In genomic region chr7:118297613-118298012, GRCm38 (mm10) we compare ENCODE assay signal across 8 mouse cellular contexts. TPM values are rescaled to one million over a fixed set of nuclear protein-coding genes. Genes with fewer than 3 reads are reported as not detected.
DNase-seq lines count a peak whose midpoint lies in the region; ATAC-seq and TF ChIP-seq lines count a peak whose summit lies in the region.

No protein-coding gene starts in this region.

- H3K27ac ChIP-seq in heart, embryonic 16.5 days (ENCODE audit: low read length) = no peak overlapping the region
- no peak overlapping the region for H3K27ac ChIP-seq in liver, embryonic 16.5 days (ENCODE audit: low read length)
- no peak overlapping the region for H3K27ac ChIP-seq in neural tube, embryonic 14.5 days (ENCODE audit: low read depth, low read length)
- H3K27ac ChIP-seq in testis, adult 2 months (ENCODE audit: control insufficient read depth, insufficient read depth, low read depth, low read length) = no peak overlapping the region

- no peaks in the 10 kb centered on the region for H3K4me1 ChIP-seq in heart, embryonic 16.5 days (ENCODE audit: control insufficient read depth, insufficient read depth, low read length)
- no peaks in the 10 kb centered on the region for H3K4me1 ChIP-seq in liver, embryonic 16.5 days (ENCODE audit: control insufficient read depth, low read depth, low read length)
- no peaks in the 10 kb centered on the region for H3K4me1 ChIP-seq in neural tube, embryonic 14.5 days (ENCODE audit: control insufficient read depth, insufficient read depth, low read length)
- H3K4me1 ChIP-seq in testis, adult 2 months (ENCODE audit: control insufficient read depth, insufficient read depth, low read length) = peaks cover 2% of the 10 kb centered on the region

- H3K9me3 ChIP-seq in heart, embryonic 16.5 days (replicated peaks; ENCODE audit: control insufficient read depth, low read length) = peaks cover 7% of the 10 kb centered on the region; the same call in 1 of the 2 replicates
- no peaks in the 10 kb centered on the region for H3K9me3 ChIP-seq in liver, embryonic 16.5 days (replicated peaks; ENCODE audit: control insufficient read depth, low read length)
- no peaks in the 10 kb centered on the region for H3K9me3 ChIP-seq in neural tube, embryonic 14.5 days (ENCODE audit: control insufficient read depth, low read length)

- TF ChIP-seq POLR2A in testis, adult 2 months (IDR thresholded peaks at IDR 0.05; ENCODE audit: control insufficient read depth, low read depth, low read length) = no peak

- peak; percentile 98 for TF ChIP-seq CTCF in testis, adult 2 months (IDR thresholded peaks at IDR 0.05; ENCODE audit: control insufficient read depth, insufficient read depth, insufficient replicate concordance, low read depth, low read length)

- peak; percentile 65; the same call in 1 of the 2 replicates for ATAC-seq in heart, embryonic 16.5 days (replicated peaks; ENCODE audit: extremely low read depth, insufficient read depth, low FRiP score)
- ATAC-seq in liver, embryonic 16.5 days (ENCODE audit: low read depth) = 0 out of 2 replicates have a peak, but pooled peaks have one; percentile 50
- ATAC-seq in neural tube, embryonic 14.5 days (ENCODE audit: low read depth) = peak; percentile 82; the same call in 1 of the 2 replicates

- 3% methylated on average over 13 of the region's 13 CpGs for WGBS in heart, embryonic 16.5 days
- 3% methylated on average over 13 of the region's 13 CpGs for WGBS in liver, embryonic 16.5 days (ENCODE audit: insufficient replicate concordance)
- under 1% methylated on average over 13 of the region's 13 CpGs for WGBS in neural tube, embryonic 14.5 days

- no peak overlapping the region for H3K4me3 ChIP-seq in heart, embryonic 16.5 days (ENCODE audit: low read length)
- no peak overlapping the region for H3K4me3 ChIP-seq in liver, embryonic 16.5 days (ENCODE audit: low read depth, low read length)
- no peak overlapping the region for H3K4me3 ChIP-seq in neural tube, embryonic 14.5 days (ENCODE audit: low read depth, low read length)
- no peak overlapping the region for H3K4me3 ChIP-seq in testis, adult 2 months (ENCODE audit: control insufficient read depth, low read depth, low read length)

- H3K9ac ChIP-seq in heart, embryonic 16.5 days (ENCODE audit: low read length) = peak overlapping the region; percentile 25; the same call in 1 of the 2 replicates
- no peak overlapping the region for H3K9ac ChIP-seq in liver, embryonic 16.5 days (ENCODE audit: low read depth, low read length)
- no peak overlapping the region; the same call in 1 of the 2 replicates for H3K9ac ChIP-seq in neural tube, embryonic 14.5 days (replicated peaks; ENCODE audit: low read depth, low read length)

- no peaks in the 10 kb centered on the region for H3K36me3 ChIP-seq in heart, embryonic 16.5 days (ENCODE audit: control insufficient read depth, insufficient read depth)
- H3K36me3 ChIP-seq in liver, embryonic 16.5 days (ENCODE audit: control insufficient read depth, insufficient read depth) = no peaks in the 10 kb centered on the region
- no peaks in the 10 kb centered on the region for H3K36me3 ChIP-seq in neural tube, embryonic 14.5 days (ENCODE audit: control insufficient read depth, insufficient read depth, low read length)
- H3K36me3 ChIP-seq in testis, adult 2 months (ENCODE audit: control insufficient read depth, insufficient read depth, low read length) = no peaks in the 10 kb centered on the region

- H3K4me2 ChIP-seq in heart, embryonic 16.5 days (ENCODE audit: low read depth, low read length) = peak overlapping the region; percentile 34
- H3K4me2 ChIP-seq in liver, embryonic 16.5 days (ENCODE audit: low read depth, low read length) = no peak overlapping the region
- H3K4me2 ChIP-seq in neural tube, embryonic 14.5 days (ENCODE audit: low read depth, low read length) = peak overlapping the region; percentile 4; the same call in 1 of the 2 replicates

- peak; percentile 75 to 78 for DNase-seq in B cell, adult 2 months
- peak; percentile 60 for DNase-seq in adrenal gland, postnatal 4 days (ENCODE audit: low spot score in 2 of 2)
- peak; percentile 63 for DNase-seq in fibroblast of lung, adult 2 months (ENCODE audit: low read depth)
- peak; percentile 80 to 89 for DNase-seq in kidney, postnatal 25 days

- no peaks in the 10 kb centered on the region for H3K27me3 ChIP-seq in heart, embryonic 16.5 days (ENCODE audit: control insufficient read depth, insufficient read depth, low read length)
- no peaks in the 10 kb centered on the region for H3K27me3 ChIP-seq in liver, embryonic 16.5 days (ENCODE audit: control insufficient read depth, insufficient read depth, low read depth, low read length)
- H3K27me3 ChIP-seq in neural tube, embryonic 14.5 days (ENCODE audit: control insufficient read depth, insufficient read depth, low read length) = no peaks in the 10 kb centered on the region
- H3K27me3 ChIP-seq in testis, adult 2 months (ENCODE audit: control insufficient read depth, insufficient read depth, low read length) = no peaks in the 10 kb centered on the region

RNA-seq across cellular contexts. Expression of gene Smg1, which starts 54.1 kb away (rescaled TPM):
- total RNA-seq in adrenal gland, postnatal 4 days (2021) = 10 to 100 TPM; 52.0 to 60.0 TPM
- 13.9 and 14.9 TPM in 2 replicates for polyA plus RNA-seq in heart, embryonic 16.5 days (2015; fragmentation: Nextera tagmentation; extraction: Ambion mirVana)
- polyA plus RNA-seq in liver, embryonic 16.5 days (2015; fragmentation: Nextera tagmentation; extraction: Ambion mirVana) = 5.1 and 5.7 TPM in 2 replicates
- polyA plus RNA-seq in neural tube, embryonic 14.5 days (2014; fragmentation: Nextera tagmentation; extraction: Ambion mirVana) = 23.6 and 37.4 TPM in 2 replicates
- polyA plus RNA-seq in testis, adult 2 months (2012; rRNA removed) = 36.0 and 43.7 TPM in 2 replicates
